Mouse (Mus musculus) ES-E14 (cell line): Measurements from ENCODE around the gene Aebp2.

Experiments used
- CHD2 ChIP-seq: IDR thresholded peaks from 2 replicates; pipeline ENCODE4 v1.6.1; 2014; ENCODE audit warnings: mild to moderate bottlenecking, low read depth, low read length, inconsistent platforms
- HCFC1 ChIP-seq: IDR thresholded peaks from 2 replicates; pipeline ENCODE4 v1.6.1; 2012; ENCODE audit warnings: low read length, inconsistent platforms, borderline replicate concordance; ENCODE audit not compliant: insufficient read depth
- MAFK ChIP-seq: IDR thresholded peaks from 2 replicates; pipeline ENCODE4 v1.6.1; 2014; ENCODE audit warnings: mild to moderate bottlenecking, low read depth, low read length, inconsistent platforms; ENCODE audit not compliant: insufficient read depth
- ZNF384 ChIP-seq: IDR thresholded peaks from 2 replicates; pipeline ENCODE4 v1.6.1; 2012; ENCODE audit warnings: low read depth, low read length, inconsistent platforms

DNA sequence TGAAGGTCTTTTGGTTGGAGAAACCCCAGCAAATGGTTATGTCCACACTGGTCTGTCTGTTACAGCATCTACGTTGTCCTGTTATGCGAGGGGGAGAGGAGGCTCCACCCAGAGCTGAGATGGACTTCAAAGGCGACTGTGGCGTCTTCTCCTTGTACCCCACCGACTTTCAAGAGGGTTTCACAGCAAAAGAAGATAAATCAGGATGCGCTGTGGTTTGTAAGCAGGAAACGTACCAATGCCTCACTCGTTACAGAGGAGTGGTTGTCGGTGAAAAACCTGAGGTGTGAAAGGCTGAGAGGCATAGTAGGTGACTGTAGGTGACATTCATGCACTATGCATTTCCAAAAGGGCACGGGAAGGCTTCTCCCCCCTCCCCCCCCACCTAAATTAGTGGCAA lies 99.6 kb downstream of the Aebp2 start:
- TF ChIP-seq HCFC1: no peak
- TF ChIP-seq MAFK: no peak
- no peak for TF ChIP-seq ZNF384
- TF ChIP-seq CHD2: no peak
